Mouse (Mus musculus): Measurements from ENCODE around the gene Cavin3.
A peak's percentile ranks its signal among the peaks of the same experiment; 100 is the strongest.

DNA sequence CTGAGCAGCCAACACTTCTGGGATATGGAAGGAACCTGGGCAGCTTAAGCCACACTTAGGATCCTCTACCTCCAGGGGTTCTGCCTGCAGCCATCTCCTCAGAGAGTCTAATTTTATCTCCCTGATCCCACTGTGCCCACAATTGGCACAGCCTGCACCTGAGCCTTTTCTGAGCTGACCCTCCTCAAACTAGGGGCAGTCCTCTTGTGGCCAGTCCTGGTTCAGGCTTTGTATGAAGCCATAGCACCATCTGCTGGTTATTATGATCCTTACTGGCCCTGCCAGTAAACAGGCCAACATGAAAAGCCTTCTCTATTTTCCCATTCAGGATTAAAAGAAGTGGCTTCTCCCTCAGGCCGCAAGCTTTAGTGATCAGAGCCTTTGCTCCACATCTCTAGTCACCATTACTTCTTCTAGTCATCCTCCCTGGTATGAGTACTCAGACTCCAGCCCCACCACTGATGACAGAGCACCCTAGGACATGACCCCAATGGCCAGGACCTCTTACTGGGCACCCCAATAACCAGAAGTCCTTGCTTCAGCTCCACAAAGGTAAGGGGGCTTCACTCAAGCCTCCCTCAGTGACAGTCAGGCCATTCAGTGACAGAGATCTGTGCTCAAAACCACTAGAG lies 45.3 kb upstream of the Cavin3 start:
- TF ChIP-seq POLR2A (IDR thresholded peaks at IDR 0.05; ENCODE audit: extremely low read depth, insufficient read depth, low read length) (no peak), CTCF (IDR thresholded peaks at IDR 0.05; ENCODE audit: extremely low read depth, insufficient read depth, low read length) (peak; percentile 71)
